Mouse (Mus musculus) large intestine, adult 2 months (tissue): ENCODE data around the gene Sema3b. TPM values are rescaled to one million over a fixed set of nuclear protein-coding genes. Genes with fewer than 3 reads are reported as not detected.

Experiments
- DNase-seq: peaks from one replicate; pipeline ENCODE4 v3.0.0-alpha.2; 2012; ENCODE audit warnings: low read depth, low spot score
- WGBS: fragments of 180-500 bp; shearing (Covaris S2); methylation state at CpG from one replicate; pipeline ENCODE4 v1.1.7; 2018; 5-methylcytosine and 5-hydroxymethylcytosine counted together
- polyA plus RNA-seq: library from polyadenylated mRNA; depleted of rRNA; stranded (reverse); fragments of >200 nt; gene quantifications from 2 replicates; pipeline ENCODE4 v1.2.3, GENCODE M21; 2012; rRNA removed

Sema3b gene
- polyA plus RNA-seq, 1 experiment: 38.6 TPM

DNA sequence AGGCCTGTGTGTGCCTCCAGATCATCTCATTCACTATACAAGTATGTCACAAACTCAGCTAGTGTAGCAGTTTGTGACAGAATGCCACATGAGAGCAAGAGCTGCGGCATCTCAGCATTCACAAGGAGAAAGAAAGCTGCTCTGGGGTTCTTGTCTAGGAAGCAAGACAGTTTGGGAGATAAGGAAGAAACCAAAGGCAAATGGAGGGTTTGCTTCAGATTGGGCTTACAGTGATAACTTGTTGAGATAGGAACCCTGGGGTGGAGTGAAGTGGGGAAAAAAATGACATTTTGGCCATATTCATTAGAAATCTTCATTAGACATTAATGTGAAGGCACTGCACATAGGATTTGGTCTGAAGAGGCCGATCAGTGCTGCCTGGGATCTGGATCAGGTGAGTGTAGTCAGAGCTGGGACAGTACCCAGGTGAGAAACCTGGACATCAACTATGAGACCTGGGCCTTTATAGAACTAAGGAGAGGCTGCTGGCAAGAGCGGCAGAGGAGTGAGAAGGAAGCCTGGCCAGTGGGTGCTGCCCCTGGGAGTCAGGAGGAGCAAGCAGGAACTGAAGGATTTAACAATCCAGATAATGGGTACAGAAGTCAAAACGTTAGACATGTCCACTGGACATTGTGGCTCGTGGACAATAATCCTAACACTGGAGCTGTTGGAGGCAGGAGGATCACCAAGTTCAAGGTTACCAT lies 56.2 kb downstream of the Sema3b start:
- 80% methylated on average over 5 of the region's 5 CpGs for WGBS
- no peak for DNase-seq

DNA sequence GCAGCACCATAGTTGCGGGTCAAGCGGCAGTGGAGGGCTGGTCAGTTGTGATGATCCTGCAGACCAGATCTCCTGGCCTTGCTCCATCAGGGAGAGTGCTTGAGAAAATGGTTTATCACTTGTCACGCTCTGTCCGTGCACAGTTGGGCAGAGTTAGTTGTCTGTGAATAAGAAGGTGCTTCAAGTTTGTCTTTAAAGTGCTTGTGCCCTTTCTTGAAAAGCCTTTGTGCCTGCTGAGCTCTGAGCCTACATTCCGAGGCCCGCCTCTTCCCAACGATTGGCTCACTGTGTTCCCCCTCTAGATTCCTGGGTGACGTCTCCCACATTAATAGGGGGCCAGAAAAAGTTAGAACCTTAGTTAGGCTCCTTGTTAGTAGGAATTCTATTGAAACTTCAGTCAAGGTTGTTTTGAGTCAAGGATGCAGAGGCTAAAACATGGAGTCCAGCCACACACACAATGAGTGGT lies 57.1 kb downstream of the Sema3b start:
- no peak for DNase-seq
- WGBS: 36% methylated on average over 8 of the region's 8 CpGs

DNA sequence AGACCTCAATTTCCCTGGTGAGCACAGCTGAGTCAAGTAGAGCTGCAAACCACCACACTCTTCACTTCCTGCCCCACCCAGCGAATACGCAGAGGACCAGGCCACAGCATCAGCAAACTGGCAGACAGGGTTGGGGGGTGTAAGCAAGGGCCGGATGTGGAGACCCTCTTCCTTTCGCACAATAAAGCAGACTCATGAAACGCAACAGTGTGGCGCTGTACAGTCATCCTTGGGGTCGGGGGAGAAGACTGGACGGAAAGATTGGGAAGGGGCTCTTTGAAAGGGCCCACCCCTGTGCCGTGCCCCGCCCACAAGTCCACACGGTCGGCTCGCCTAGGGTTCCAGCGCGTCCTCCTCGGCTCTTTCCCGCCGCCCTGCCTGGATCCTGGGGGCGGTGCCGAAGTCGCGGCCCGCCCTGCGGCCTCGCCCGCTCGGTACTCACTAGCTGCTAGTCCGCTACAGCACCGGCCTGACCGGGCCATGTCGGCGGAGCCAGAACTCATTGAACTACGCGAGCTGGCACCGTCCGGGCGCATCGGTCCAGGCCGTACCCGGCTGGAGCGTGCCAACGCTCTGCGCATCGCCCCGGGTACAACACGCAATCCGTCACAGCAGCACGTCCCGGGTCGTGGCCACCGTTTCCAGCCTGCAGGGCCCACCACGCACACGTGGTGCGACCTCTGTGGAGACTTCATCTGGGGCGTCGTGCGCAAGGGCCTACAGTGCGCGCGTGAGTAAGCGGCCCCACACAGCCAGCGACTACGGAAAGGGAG lies 57.7 kb downstream of the Sema3b start, which contains the start of gene Rassf1:
Gene Rassf1, plus strand, starts transcription at position 439 of the 773 bp plus-strand sequence.
- 2% methylated on average over 63 of the region's 63 CpGs for WGBS
- no peak for DNase-seq

DNA sequence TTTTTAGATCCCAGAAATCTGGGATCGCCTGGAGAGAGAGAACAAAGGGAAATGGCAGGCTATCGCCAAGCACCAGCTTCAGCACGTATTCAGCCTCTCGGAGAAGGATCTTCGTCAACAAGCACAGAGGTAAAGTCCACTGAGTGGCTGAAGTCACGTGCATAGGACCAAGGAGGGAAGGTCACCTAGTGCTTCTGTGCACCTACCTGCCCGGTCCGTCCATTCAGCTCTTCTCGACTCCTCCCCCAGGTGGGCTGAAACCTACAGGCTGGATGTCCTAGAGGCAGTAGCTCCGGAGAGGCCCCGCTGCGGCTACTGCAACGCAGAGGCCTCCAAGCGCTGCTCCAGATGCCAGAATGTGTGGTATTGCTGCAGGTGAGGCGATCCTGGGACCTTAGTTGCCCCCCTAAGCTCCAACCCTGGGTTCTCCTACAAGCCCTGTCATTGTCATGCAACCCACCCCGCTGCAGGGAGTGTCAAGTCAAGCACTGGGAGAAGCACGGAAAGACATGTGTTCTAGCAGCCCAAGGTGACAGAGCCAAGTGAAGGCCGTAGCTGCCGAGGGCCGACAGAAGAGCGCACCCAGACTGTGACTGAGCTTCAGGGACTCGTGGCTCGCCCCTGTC lies 58.4 kb downstream of the Sema3b start:
- no peak for DNase-seq
- WGBS: 65% methylated on average over 23 of the region's 23 CpGs

DNA sequence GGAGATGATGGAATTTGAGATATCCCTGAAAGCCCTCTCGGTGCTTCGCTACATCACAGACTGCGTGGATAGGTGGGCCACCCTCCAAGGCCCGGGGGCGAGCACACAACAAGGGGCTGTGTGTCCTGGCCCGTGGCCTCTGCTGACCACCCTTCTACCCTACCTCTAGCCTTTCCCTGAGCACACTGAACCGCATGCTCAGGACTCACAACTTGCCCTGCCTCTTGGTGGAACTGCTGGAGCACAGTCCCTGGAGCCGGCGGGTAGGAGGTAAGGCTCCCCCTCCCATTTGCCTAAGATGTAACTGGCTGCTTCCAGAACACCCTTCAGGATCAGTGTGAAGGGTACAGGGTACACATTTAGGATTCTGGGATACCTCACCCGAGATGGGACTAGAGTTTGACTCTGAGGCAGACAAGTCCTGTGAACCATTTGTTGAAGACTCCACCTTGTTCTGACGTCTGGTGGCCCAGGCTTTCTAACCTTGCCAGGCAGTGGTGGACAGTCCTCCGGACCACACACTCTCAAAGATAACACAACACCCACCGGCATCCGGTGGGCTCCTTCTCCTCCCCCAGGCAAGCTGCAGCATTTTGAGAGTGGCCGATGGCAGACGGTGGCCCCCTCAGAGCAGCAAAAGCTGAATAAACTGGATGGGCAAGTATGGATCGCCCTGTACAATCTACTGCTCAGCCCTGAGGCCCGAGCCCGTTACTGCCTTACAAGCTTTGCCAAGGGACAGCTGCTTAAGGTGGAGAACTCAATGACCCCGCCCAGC lies 59.5 kb downstream of the Sema3b start:
- DNase-seq: no peak

DNA sequence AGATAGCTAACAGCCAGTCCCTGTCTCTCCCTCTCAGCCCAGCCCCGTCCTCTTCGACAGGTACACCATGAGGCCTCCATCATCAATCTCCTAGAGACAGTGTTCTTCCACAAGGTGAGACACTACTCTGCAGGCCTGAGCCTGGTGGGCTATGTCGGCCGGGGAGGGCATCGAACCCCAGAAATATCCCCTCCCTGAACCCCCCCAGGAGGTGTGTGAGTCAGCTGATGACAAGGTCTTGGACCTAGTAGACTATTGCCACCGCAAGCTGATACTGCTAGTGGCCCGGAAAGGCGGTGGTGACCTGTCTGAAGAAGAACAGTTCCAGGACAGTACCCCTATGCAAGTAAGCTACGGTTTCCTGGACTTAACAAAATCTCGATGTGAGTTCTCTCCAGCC lies 60.2 kb downstream of the Sema3b start:
- no peak for DNase-seq
- 96% methylated on average over 10 of the region's 10 CpGs for WGBS

More for the DNA sequence above, 59.5 kb downstream of the Sema3b start:
- 87% methylated on average over 20 of the region's 20 CpGs for WGBS

DNA sequence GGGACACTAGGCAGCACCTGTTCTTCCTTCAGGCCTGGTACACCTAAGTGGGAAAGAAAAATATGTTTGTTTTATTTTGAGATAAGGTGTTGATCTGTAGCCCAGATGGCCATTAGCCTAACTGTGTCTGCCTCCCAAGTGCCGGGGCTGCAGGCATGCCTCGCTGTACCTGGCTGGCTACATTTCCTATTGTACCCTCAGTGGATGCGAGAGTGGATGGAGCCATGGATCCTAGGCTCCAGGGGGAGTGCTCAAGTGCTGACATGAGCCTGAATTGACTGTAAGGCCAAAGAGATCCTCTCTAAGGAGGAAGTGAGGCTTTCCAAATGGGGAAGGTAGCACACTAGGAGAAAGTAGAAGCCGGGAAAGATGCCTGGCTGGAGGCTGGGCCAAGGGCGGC lies 61.1 kb downstream of the Sema3b start:
- 68% methylated on average over 5 of the region's 5 CpGs for WGBS
- no peak for DNase-seq

Other genes starting within 250 kb of the Sema3b start
- 2.2 and 4.1 TPM in 2 replicates for gene Cacna2d2, start 209.6 kb downstream of the Sema3b start, polyA plus RNA-seq
- gene Tmem115, start 75.3 kb downstream of the Sema3b start, polyA plus RNA-seq: 48.8 and 55.0 TPM in 2 replicates
- gene Cyb561d2, start 67.0 kb downstream of the Sema3b start, polyA plus RNA-seq: 42.8 and 43.7 TPM in 2 replicates
- 27.7 and 31.6 TPM in 2 replicates for gene Nprl2, start 67.0 kb downstream of the Sema3b start, polyA plus RNA-seq
- 0.29 and 0.40 TPM in 2 replicates for gene Zmynd10, start 61.9 kb downstream of the Sema3b start, polyA plus RNA-seq
- 28.6 and 37.1 TPM in 2 replicates for gene Rassf1, start 57.7 kb downstream of the Sema3b start, polyA plus RNA-seq
- 45.2 and 46.3 TPM in 2 replicates for gene Tusc2, start 46.0 kb downstream of the Sema3b start, polyA plus RNA-seq
- gene Hyal2, start 41.3 kb downstream of the Sema3b start, polyA plus RNA-seq: 76.1 and 127 TPM in 2 replicates
- gene Hyal1, start 32.3 kb downstream of the Sema3b start, polyA plus RNA-seq: 1.7 and 4.5 TPM in 2 replicates
- gene Naa80, start 30.3 kb downstream of the Sema3b start, polyA plus RNA-seq: 19.0 and 29.1 TPM in 2 replicates
- 0.36 and 0.57 TPM in 2 replicates for gene Hyal3, start 28.4 kb downstream of the Sema3b start, polyA plus RNA-seq
- 60.1 and 74.4 TPM in 2 replicates for gene Ifrd2, start 21.6 kb downstream of the Sema3b start, polyA plus RNA-seq
- gene Gnai2, start 26.1 kb upstream of the Sema3b start, polyA plus RNA-seq: 470 and 526 TPM in 2 replicates
- 1.5 and 1.7 TPM in 2 replicates for gene Slc38a3, start 60.3 kb upstream of the Sema3b start, polyA plus RNA-seq
- gene Gnat1, start 70.5 kb upstream of the Sema3b start, polyA plus RNA-seq: 0.35 and 0.55 TPM in 2 replicates
- gene Sema3f, start 101.2 kb upstream of the Sema3b start, polyA plus RNA-seq: 14.1 and 20.1 TPM in 2 replicates
- 37.9 and 62.1 TPM in 2 replicates for gene Rbm5, start 161.8 kb upstream of the Sema3b start, polyA plus RNA-seq